Mouse (Mus musculus) limb, embryonic 10.5 days (tissue): ENCODE data around the gene Hpse. TPM values are rescaled to one million over a fixed set of nuclear protein-coding genes. Genes with fewer than 3 reads are reported as not detected.

Experiments used
- DNase-seq: peaks from one replicate; pipeline ENCODE4 v3.0.0-alpha.2; 2017; ENCODE audit warnings: low spot score
- H3K27ac ChIP-seq: fragments of 300-500 bp; sonication (generic); 2 replicates; pipeline ENCODE4 v1.5.1; 2016; ENCODE audit warnings: mild to moderate bottlenecking
- H3K27me3 ChIP-seq: fragments of 300-500 bp; sonication (generic); 2 replicates; pipeline ENCODE4 v1.6.1; 2016; ENCODE audit warnings: low read depth, mild to moderate bottlenecking; ENCODE audit not compliant: poor library complexity, severe bottlenecking
- H3K36me3 ChIP-seq: fragments of 300-500 bp; sonication (generic); 2 replicates; pipeline ENCODE4 v1.6.1; 2016; ENCODE audit warnings: mild to moderate bottlenecking, moderate library complexity
- H3K4me1 ChIP-seq: fragments of 300-500 bp; sonication (generic); 2 replicates; pipeline ENCODE4 v1.6.1; 2016
- H3K4me3 ChIP-seq: fragments of 300-500 bp; sonication (generic); 2 replicates; pipeline ENCODE4 v1.5.1; 2016; ENCODE audit warnings: mild to moderate bottlenecking, moderate library complexity
- H3K9me3 ChIP-seq: fragments of 300-500 bp; sonication (generic); replicated peaks from 2 replicates; pipeline ENCODE4 v1.6.1; 2016; ENCODE audit warnings: mild to moderate bottlenecking
- WGBS: fragments of 180-500 bp; shearing (Covaris S2); methylation state at CpG from one replicate; pipeline ENCODE4 v1.1.7; 2016; 5-methylcytosine and 5-hydroxymethylcytosine counted together
- polyA plus RNA-seq: library from polyadenylated mRNA; unstranded; fragments of >200 nt; fragmentation: Nextera tagmentation; extraction: Ambion mirVana; gene quantifications from 2 replicates; pipeline ENCODE4 v1.2.1, GENCODE M21; 2016

The Hpse gene
- polyA plus RNA-seq, 1 experiment from 2014 or later = 2.3 TPM

DNA sequence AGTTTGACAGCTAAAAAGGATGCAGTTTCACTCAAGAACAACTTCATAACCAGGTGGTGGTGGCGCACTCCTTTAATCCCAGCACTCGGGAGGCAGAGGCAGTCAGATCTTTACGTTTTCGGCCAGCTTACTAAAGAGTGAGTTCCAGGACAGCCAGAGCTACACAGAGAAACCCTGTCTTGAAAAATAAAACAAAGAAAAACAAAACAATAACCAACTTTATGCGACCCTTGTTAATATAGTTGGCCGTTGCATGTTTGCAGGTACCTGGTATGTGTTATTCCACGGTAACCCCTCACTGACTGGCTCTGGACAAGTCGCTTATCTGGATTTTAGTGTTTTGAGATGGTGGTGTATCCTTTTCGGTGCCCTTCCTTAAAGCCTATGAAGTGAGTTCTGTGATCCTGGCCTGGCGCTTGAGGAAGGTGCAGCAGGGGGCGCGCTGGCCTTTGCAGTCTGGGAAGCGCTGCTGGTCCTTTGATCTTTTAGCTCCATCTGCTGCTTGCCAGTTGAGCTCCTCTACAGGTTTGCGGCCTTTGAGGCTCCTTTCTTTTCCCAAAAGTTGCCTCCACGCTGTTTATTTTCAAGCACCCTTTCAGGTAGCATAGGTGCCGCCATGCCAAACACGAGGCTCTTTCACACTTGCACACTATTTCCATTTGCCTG is 44.7 kb downstream of the Hpse start, which contains the start of gene Coq2:
TSS of gene Coq2 (minus strand) at position 430 of the 666 bp plus-strand sequence.
- peak within 1 kb of the TSS; percentile 93 for H3K27ac ChIP-seq
- H3K36me3 ChIP-seq = peaks cover 12% of the 10 kb centered on the region
- H3K27me3 ChIP-seq = no peaks in the 10 kb centered on the region
- WGBS = 12% methylated on average over 17 of the region's 17 CpGs
- peaks cover 19% of the 10 kb centered on the region for H3K4me1 ChIP-seq
- peak; percentile 86 for DNase-seq
- H3K9me3 ChIP-seq = no peaks in the 10 kb centered on the region
- H3K4me3 ChIP-seq = peak within 1 kb of the TSS; percentile 83

DNA sequence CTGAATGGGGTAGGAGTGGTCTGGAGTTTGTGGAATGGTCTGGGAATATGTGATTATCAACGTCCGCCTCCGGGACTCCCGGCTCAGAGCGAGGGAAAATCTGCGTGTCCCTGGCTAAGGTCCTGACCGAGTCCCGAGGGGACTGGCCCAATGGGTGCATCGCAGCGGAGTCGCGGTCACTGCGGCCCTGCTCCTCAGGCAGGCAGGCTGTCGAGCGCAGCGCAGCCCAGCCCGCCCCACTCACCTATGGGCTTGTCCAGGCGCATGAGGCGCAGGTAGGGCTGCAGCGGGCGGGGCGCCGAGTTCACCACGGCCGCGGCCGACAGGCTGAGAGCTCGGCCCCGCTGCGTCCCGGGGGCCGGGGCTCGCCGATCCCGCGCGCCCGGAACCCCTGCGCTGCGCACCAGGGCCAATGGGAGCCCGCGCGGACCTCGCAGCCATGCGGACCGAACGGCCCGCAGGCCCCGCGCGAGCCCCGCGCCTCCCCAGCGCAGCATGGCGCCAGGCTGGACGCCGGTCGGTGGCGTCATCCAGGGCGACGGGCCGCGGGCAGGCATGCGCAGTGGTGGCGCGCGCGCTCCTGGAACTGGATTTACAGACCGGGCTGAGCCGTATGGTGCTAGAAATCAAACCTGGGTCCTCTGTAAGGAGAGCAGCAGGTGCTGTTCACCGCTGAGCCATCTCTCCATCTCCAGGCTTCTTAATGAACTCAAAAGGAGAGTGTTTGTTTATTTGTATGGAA is 45.6 kb downstream of the Hpse start:
- Histone ChIP-seq H3K4me1 (peaks cover 19% of the 10 kb centered on the region), H3K36me3 (peaks cover 14% of the 10 kb centered on the region), H3K27me3 (no peaks in the 10 kb centered on the region), H3K4me3 (peak overlapping the region; percentile 83), H3K27ac (peak overlapping the region; percentile 93), H3K9me3 (no peaks in the 10 kb centered on the region)
- DNase-seq = peak; percentile 93
- WGBS = under 1% methylated on average over 71 of the region's 71 CpGs

DNA sequence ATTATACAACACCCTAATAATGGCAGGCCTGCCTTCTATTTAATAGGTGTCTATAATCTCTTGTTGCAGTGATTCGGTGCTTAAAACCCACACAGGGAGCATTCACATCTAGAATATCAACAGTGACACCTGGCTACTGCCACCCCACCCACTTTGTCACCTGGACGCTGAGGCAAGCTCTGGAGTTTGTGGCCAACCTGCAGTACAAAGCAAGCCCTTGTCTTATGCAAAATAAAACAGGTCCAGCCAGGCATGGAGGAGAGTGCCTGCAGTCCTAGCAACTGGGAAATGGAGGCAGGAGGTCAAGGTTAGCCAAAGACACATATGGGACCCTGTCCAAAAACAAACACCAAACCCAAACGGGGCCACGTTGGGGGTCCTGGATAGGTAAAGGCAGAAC is 47.1 kb downstream of the Hpse start:
- Histone ChIP-seq H3K36me3 (peaks cover 24% of the 10 kb centered on the region), H3K27ac (no peak overlapping the region), H3K27me3 (no peaks in the 10 kb centered on the region), H3K9me3 (no peaks in the 10 kb centered on the region), H3K4me3 (no peak overlapping the region), H3K4me1 (peaks cover 19% of the 10 kb centered on the region)
- 92% methylated on average over 4 of the region's 4 CpGs for WGBS
- no peak for DNase-seq

DNA sequence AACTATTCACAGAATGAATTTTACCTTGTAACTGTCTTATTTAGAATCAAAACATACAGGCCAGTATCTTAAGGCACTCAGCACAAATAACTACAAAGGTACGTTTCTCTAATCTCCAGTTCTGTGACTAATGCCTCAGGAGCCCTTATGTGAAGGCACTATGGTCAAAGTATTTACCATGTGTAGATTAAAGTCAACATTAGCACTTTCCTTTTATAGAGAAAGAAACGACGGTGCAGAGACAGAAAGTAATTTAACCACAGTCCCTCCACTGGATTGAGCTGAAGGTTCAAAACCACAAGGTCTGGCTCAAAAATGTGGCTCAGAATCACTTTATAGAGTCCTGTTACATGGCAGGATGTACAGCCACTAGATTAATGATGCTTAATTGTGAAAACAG is 47.6 kb downstream of the Hpse start:
- no peaks in the 10 kb centered on the region for H3K9me3 ChIP-seq
- WGBS = 85% methylated on average over 3 of the region's 3 CpGs
- H3K27ac ChIP-seq = no peak overlapping the region
- no peak overlapping the region for H3K4me3 ChIP-seq
- no peaks in the 10 kb centered on the region for H3K27me3 ChIP-seq
- DNase-seq = no peak
- H3K36me3 ChIP-seq = peaks cover 30% of the 10 kb centered on the region
- H3K4me1 ChIP-seq = peaks cover 19% of the 10 kb centered on the region

DNA sequence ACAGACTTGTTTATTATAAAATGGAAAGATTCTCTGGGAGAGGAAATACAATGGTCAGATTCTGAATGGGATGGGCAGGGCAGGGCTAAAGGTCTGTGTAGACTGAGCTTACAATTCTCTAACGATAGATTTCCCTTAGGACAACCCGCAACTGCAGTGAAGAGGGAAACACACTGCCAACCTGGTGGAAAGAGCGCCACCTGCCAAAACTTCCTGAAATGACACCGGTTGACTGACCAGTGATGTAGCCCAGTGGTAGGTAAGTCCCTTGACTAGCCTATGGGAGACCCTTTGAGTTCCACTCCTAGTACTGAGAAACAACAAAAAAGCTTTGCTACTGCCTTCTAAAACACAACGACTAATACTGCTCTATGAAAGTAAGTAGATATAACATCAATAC is 48.1 kb downstream of the Hpse start:
- no peaks in the 10 kb centered on the region for H3K9me3 ChIP-seq
- H3K36me3 ChIP-seq = peaks cover 33% of the 10 kb centered on the region
- WGBS = 36% methylated on average over 5 of the region's 5 CpGs
- H3K27me3 ChIP-seq = no peaks in the 10 kb centered on the region
- H3K27ac ChIP-seq = no peak overlapping the region
- H3K4me3 ChIP-seq = no peak overlapping the region
- DNase-seq = peak; percentile 49
- peaks cover 19% of the 10 kb centered on the region for H3K4me1 ChIP-seq

DNA sequence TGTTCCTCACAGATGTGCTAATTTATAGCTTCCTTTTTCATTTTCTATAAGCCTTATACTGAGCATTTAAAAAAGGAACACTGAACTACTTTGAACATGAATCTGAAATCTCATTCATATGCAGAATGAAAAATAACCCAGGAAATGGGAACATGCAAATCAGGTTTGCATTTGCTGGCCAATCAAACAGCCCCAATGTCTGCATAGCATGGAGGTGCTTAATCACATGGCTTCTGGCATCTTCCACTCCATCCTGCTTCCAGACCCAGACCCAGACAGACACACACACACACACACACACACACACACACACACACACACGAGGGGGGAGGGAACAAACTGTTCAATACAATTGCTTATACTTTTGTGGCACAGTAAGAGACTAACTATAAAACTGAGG is 52.6 kb downstream of the Hpse start:
- no peaks in the 10 kb centered on the region for H3K27me3 ChIP-seq
- no peak overlapping the region for H3K27ac ChIP-seq
- 83% methylated on average over 1 of the region's 1 CpGs for WGBS
- H3K4me3 ChIP-seq = no peak overlapping the region
- H3K36me3 ChIP-seq = peaks cover 68% of the 10 kb centered on the region
- H3K9me3 ChIP-seq = no peaks in the 10 kb centered on the region
- no peak for DNase-seq
- H3K4me1 ChIP-seq = no peaks in the 10 kb centered on the region

DNA sequence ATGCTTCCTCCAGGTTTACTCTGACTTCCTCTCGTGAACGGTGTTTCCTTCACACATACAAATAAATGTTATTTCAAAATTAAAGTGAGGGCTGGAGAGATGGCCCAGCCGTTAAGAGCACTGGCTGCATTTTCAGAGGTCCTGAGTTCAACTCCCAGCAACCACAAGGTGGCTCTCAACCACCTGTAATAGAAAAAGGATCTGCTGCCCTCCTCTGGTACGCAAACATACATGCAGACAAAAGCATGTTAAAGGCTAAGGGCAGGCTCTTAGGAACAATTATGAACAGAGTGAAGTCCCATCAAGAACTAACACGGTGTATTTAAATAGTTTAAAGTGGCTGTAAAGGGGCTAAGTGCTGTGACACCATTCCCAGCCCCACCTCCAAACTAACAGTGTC is 55.7 kb downstream of the Hpse start:
- no peak for DNase-seq
- H3K27ac ChIP-seq = no peak overlapping the region
- H3K27me3 ChIP-seq = no peaks in the 10 kb centered on the region
- H3K4me1 ChIP-seq = no peaks in the 10 kb centered on the region
- H3K9me3 ChIP-seq = no peaks in the 10 kb centered on the region
- no peak overlapping the region for H3K4me3 ChIP-seq
- 61% methylated on average over 5 of the region's 5 CpGs for WGBS
- peaks cover 84% of the 10 kb centered on the region for H3K36me3 ChIP-seq

DNA sequence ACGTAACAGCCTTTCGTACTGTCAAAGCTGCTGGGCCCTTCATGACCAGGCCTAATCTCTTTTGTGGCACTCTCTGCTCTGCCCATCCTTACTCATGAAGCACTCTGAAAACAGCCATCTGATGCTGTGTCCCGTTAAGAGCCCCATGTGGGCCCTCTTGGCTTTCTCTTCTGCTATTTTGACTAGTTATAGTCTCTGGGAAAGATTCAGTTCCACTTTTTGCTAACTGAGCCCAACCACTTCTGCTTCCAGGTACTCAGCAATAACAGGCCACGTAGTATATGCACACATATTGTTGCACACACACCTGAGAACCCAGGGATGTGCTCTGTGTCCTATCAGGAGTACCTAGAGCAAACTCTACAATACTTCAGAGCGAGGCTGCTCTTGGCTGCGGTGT is 56.5 kb downstream of the Hpse start:
- H3K27ac ChIP-seq = no peak overlapping the region
- no peaks in the 10 kb centered on the region for H3K4me1 ChIP-seq
- no peaks in the 10 kb centered on the region for H3K9me3 ChIP-seq
- no peak overlapping the region for H3K4me3 ChIP-seq
- DNase-seq = no peak
- WGBS = 94% methylated on average over 6 of the region's 6 CpGs
- peaks cover 86% of the 10 kb centered on the region for H3K36me3 ChIP-seq
- H3K27me3 ChIP-seq = no peaks in the 10 kb centered on the region

DNA sequence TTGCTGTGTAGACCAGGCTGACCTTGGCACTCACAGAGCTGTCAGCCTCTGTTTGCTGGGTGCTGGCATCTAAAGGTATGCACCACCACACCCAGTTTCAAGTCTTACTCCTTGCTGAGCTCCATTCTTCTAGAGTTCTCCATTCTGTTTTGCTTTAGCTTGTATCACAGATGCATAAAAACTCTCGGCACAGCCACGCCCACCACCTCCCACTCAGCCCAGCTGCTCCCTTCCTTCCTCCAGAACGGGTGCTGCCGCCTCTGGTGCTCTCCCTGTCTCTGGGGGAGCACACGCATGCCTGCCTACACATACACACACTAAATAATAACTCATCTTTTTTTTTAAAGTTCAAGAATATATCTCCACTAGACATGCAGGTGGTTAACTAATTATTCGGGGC is 61.1 kb downstream of the Hpse start:
- 90% methylated on average over 6 of the region's 6 CpGs for WGBS
- no peak for DNase-seq

DNA sequence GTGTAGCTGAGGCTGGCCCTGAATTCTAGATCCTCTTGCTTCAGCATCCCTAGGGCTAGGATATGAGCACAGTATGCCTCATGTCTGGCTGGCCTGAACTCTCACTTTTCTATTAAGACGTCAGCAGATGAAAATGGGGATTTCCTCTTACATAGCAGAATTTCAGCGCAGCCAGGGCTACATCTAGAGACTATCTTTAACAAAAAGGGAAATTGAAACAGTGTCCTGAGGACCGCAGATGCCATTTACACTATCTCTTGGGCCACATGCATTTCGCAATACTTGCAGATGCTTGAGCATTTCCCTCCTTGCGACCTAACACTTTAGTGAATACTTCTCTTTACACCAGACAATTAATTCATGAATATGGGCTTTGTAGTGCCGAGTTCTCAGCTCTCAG is 63.2 kb downstream of the Hpse start:
- Histone ChIP-seq H3K27me3 (no peaks in the 10 kb centered on the region), H3K9me3 (no peaks in the 10 kb centered on the region), H3K27ac (no peak overlapping the region), H3K4me1 (no peaks in the 10 kb centered on the region), H3K36me3 (peaks cover 80% of the 10 kb centered on the region), H3K4me3 (no peak overlapping the region)
- DNase-seq = no peak
- WGBS = 89% methylated on average over 6 of the region's 6 CpGs

More for the DNA sequence above, 61.1 kb downstream of the Hpse start:
- H3K27ac ChIP-seq = no peak overlapping the region
- H3K36me3 ChIP-seq = peaks cover 96% of the 10 kb centered on the region
- no peaks in the 10 kb centered on the region for H3K9me3 ChIP-seq
- no peaks in the 10 kb centered on the region for H3K27me3 ChIP-seq
- no peak overlapping the region for H3K4me3 ChIP-seq
- H3K4me1 ChIP-seq = no peaks in the 10 kb centered on the region

DNA sequence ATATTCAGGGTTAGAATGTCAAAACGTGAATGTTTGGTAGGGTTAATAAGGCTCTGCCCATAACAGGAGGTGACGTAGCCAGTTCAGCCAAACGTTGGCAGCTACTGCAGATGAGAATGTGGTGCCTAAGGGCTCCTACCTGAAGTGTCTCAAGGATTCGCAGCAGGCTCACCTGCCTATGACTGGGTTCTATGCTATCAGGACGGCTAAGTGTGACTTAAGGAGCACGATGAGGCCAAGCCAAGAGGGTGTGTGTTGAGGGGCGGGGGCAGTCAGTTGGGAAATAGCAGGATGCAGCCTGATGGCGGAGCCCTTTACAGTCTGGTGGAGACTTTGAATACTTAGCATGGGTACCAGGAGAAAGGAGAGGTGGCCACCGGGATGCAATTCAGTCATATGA is 67.2 kb downstream of the Hpse start:
- WGBS = 88% methylated on average over 9 of the region's 9 CpGs
- DNase-seq = no peak
- Histone ChIP-seq H3K4me3 (no peak overlapping the region), H3K4me1 (peaks cover 8% of the 10 kb centered on the region; the same call in 1 of the 2 replicates), H3K36me3 (peaks cover 41% of the 10 kb centered on the region), H3K9me3 (no peaks in the 10 kb centered on the region), H3K27ac (no peak overlapping the region), H3K27me3 (no peaks in the 10 kb centered on the region)

DNA sequence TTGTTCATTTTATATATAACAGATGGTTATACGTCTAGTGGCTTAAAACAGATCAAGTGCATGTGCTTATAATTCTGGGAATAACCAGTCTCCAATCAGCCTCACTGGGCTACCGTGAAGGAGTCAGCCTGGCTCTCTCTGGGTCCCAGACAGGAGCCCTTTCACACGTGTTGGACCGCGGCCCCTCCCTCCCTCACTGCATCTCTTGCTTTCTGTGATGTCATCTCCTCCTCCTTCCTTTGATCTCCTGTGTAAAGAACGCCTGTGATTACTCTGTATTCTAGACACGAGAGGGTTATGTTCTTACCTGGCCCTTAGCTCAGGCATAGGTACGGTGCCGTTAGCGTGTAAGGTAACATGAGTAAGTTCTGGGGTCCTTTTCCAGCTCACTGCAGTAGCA is 68.0 kb downstream of the Hpse start:
- no peak overlapping the region for H3K27ac ChIP-seq
- H3K9me3 ChIP-seq = no peaks in the 10 kb centered on the region
- H3K36me3 ChIP-seq = peaks cover 32% of the 10 kb centered on the region
- H3K27me3 ChIP-seq = no peaks in the 10 kb centered on the region
- 80% methylated on average over 10 of the region's 10 CpGs for WGBS
- DNase-seq = no peak
- no peak overlapping the region for H3K4me3 ChIP-seq
- peaks cover 8% of the 10 kb centered on the region; the same call in 1 of the 2 replicates for H3K4me1 ChIP-seq

DNA sequence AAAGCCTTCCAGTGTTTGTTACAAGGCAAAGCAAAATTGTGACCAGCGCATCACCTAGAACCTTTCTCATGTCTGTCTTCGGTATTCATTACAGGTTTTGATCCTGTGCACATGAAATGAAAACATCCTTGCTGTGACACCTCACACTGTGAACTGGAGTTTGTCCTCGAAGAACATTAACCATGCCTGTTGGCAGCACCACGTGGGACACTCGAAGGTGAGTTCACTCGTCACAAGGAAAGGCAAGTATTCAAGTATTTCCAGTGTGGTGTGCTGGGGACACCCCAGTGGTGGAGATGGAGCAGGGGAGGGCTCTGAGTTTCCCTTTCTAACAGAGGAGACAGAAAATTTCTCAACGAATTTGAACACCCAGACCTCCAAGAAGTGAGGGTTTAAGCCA is 68.5 kb downstream of the Hpse start:
- Histone ChIP-seq H3K9me3 (no peaks in the 10 kb centered on the region), H3K4me3 (no peak overlapping the region), H3K27me3 (no peaks in the 10 kb centered on the region), H3K4me1 (peaks cover 8% of the 10 kb centered on the region; the same call in 1 of the 2 replicates), H3K27ac (no peak overlapping the region), H3K36me3 (peaks cover 27% of the 10 kb centered on the region)
- no peak for DNase-seq
- 88% methylated on average over 7 of the region's 7 CpGs for WGBS
